Mouse (Mus musculus) cerebellum, adult 9-10 months (tissue): ENCODE data around the gene 4932415D10Rik.

ENCODE experiments used
- DNase-seq: peaks from one replicate; pipeline ENCODE4 v3.0.0; 2022

Gene 4932415D10Rik

GRCm38 (mm10) chr10:82316482-82316881 lies at the start of gene 4932415D10Rik:
4932415D10Rik (minus strand) TSS chr10:82316582.
- DNase-seq: no peak

GRCm38 (mm10) chr10:82361911-82362310 lies 45.5 kb upstream of the 4932415D10Rik start:
- DNase-seq: no peak

- no peak for DNase-seq
Measured at GRCm38 (mm10) chr10:82355401-82355800, 39.0 kb upstream of the 4932415D10Rik start.

- DNase-seq: peak; percentile 91
Measured at GRCm38 (mm10) chr10:82354083-82355010, 38.0 kb upstream of the 4932415D10Rik start, which contains the start of gene Gm4924. Gm4924 (plus strand) TSS chr10:82354255.

GRCm38 (mm10) chr10:82329826-82330225 lies 13.4 kb upstream of the 4932415D10Rik start:
- no peak for DNase-seq

GRCm38 (mm10) chr10:82320134-82320533 lies 3.8 kb upstream of the 4932415D10Rik start:
- DNase-seq: no peak

- DNase-seq: no peak
Measured at GRCm38 (mm10) chr10:82296440-82296839, 19.9 kb downstream of the 4932415D10Rik start.

- DNase-seq: no peak
Measured at GRCm38 (mm10) chr10:82257331-82257730, 59.1 kb downstream of the 4932415D10Rik start.

- no peak for DNase-seq
Measured at GRCm38 (mm10) chr10:82245021-82245420, 71.4 kb downstream of the 4932415D10Rik start.

GRCm38 (mm10) chr10:82241401-82241788 lies 75.0 kb downstream of the 4932415D10Rik start:
- no peak for DNase-seq

- DNase-seq: peak; percentile 92
Measured at GRCm38 (mm10) chr10:82240742-82241400, 75.5 kb downstream of the 4932415D10Rik start, which contains the start of gene Zfp938. Zfp938 (minus strand) TSS chr10:82241280.
